Mouse (Mus musculus): ENCODE data around the gene Stxbp2. TPM values are rescaled to one million over a fixed set of nuclear protein-coding genes. Genes with fewer than 3 reads are reported as not detected.

The Stxbp2 gene
- total and polyA plus RNA-seq, 3 experiments, result 81.1 to 186 (median 117) TPM

GRCm38 (mm10) chr8:3600401-3600800 is 30.4 kb upstream of the Stxbp2 start:
- H3K4me1 ChIP-seq (ENCODE audit: control insufficient read depth in 1 of 2, insufficient read depth in 2 of 2, low read length in 2 of 2), result no peaks in the 10 kb centered on the region
- H3K9ac ChIP-seq (ENCODE audit: control insufficient read depth, low read depth, low read length, poor library complexity, severe bottlenecking), result no peak overlapping the region
- no peak overlapping the region for H3K4me3 ChIP-seq (ENCODE audit: control insufficient read depth in 1 of 2, insufficient read depth in 1 of 2, low read depth in 2 of 2, low read length in 2 of 2)
- H3K79me2 ChIP-seq (ENCODE audit: control insufficient read depth, insufficient read depth, low read length, poor library complexity), result no peaks in the 10 kb centered on the region
- H3K27me3 ChIP-seq (ENCODE audit: control insufficient read depth in 1 of 2, insufficient read depth in 2 of 2, low read length in 2 of 2), result no peaks in the 10 kb centered on the region
- DNase-seq (ENCODE audit: low read depth, low spot score), result no peak
- no peaks in the 10 kb centered on the region for H3K9me3 ChIP-seq (replicated peaks; ENCODE audit: insufficient read depth, low read length)
- H3K27ac ChIP-seq (ENCODE audit: control insufficient read depth, low read depth, low read length), result no peak overlapping the region
- TF ChIP-seq KAT2A (conservative IDR thresholded peaks at IDR 0.05; ENCODE audit: low read depth, low read length), result no peak
- no peak for TF ChIP-seq RCOR1 (IDR thresholded peaks at IDR 0.05; ENCODE audit: low read depth, low read length)
- no peak for TF ChIP-seq TCF12 (IDR thresholded peaks at IDR 0.05; ENCODE audit: low read depth, low read length)
- no peak for TF ChIP-seq ZC3H11A (IDR thresholded peaks at IDR 0.05; ENCODE audit: low read depth, low read length)
- TF ChIP-seq MEF2A (IDR thresholded peaks at IDR 0.05; ENCODE audit: extremely low read depth, insufficient replicate concordance, low read depth, low read length, poor library complexity, severe bottlenecking), result no peak
- TF ChIP-seq RAD21 (IDR thresholded peaks at IDR 0.05; ENCODE audit: low read depth, low read length), result no peak
- no peak for TF ChIP-seq USF2 (IDR thresholded peaks at IDR 0.05; ENCODE audit: borderline replicate concordance in 1 of 2, insufficient read depth in 1 of 2, low read depth in 1 of 2, low read length in 2 of 2)
- TF ChIP-seq MXI1 (IDR thresholded peaks at IDR 0.05; ENCODE audit: low read depth, low read length), result no peak
- no peak for TF ChIP-seq MYB (IDR thresholded peaks at IDR 0.05; ENCODE audit: low read depth, low read length)
- no peak for TF ChIP-seq ZMIZ1 (IDR thresholded peaks at IDR 0.05; ENCODE audit: low read depth, low read length)
- no peak for TF ChIP-seq MAX (IDR thresholded peaks at IDR 0.05; ENCODE audit: low read length)
- TF ChIP-seq POLR2AphosphoS5 (IDR thresholded peaks at IDR 0.05; ENCODE audit: borderline replicate concordance, low read depth, low read length), result no peak
- no peak for TF ChIP-seq MYC (IDR thresholded peaks at IDR 0.05; ENCODE audit: low read depth, low read length)
- TF ChIP-seq TAL1 (IDR thresholded peaks at IDR 0.05; ENCODE audit: low read length), result no peak
- no peak for TF ChIP-seq NELFE (IDR thresholded peaks at IDR 0.05; ENCODE audit: low read depth, low read length)
- TF ChIP-seq POLR2A (IDR thresholded peaks at IDR 0.05; ENCODE audit: control insufficient read depth in 1 of 2, insufficient read depth in 1 of 2, low read depth in 1 of 2, low read length in 2 of 2, poor library complexity in 1 of 2), result no peak
- TF ChIP-seq ETS1 (IDR thresholded peaks at IDR 0.05; ENCODE audit: low read depth, low read length), result no peak
- H3K36me3 ChIP-seq (ENCODE audit: control insufficient read depth in 1 of 2, insufficient read depth in 2 of 2, low read length in 2 of 2), result no peaks in the 10 kb centered on the region

GRCm38 (mm10) chr8:3603439-3603838 is 27.3 kb upstream of the Stxbp2 start:
- no peak for DNase-seq (ENCODE audit: low read depth, low spot score)
- H3K36me3 ChIP-seq (ENCODE audit: control insufficient read depth in 1 of 2, insufficient read depth in 2 of 2, low read length in 2 of 2), result peaks cover 0 to 8% of the 10 kb centered on the region in 2 experiments; a peak in 3 of 4 replicates
- no peaks in the 10 kb centered on the region for H3K79me2 ChIP-seq (ENCODE audit: control insufficient read depth, insufficient read depth, low read length, poor library complexity)
- H3K4me1 ChIP-seq (ENCODE audit: control insufficient read depth in 1 of 2, insufficient read depth in 2 of 2, low read length in 2 of 2), result peaks cover 0 to 11% of the 10 kb centered on the region in 2 experiments; a peak in 2 of 4 replicates
- no peak overlapping the region for H3K9ac ChIP-seq (ENCODE audit: control insufficient read depth, low read depth, low read length, poor library complexity, severe bottlenecking)
- TF ChIP-seq TCF12 (IDR thresholded peaks at IDR 0.05; ENCODE audit: low read depth, low read length) (no peak), E2F4 (IDR thresholded peaks at IDR 0.05; ENCODE audit: borderline replicate concordance, low read depth, low read length) (no peak), NELFE (IDR thresholded peaks at IDR 0.05; ENCODE audit: low read depth, low read length) (no peak), SMC3 (IDR thresholded peaks at IDR 0.05; ENCODE audit: low read depth, low read length) (no peak)
- H3K27me3 ChIP-seq (ENCODE audit: control insufficient read depth in 1 of 2, insufficient read depth in 2 of 2, low read length in 2 of 2), result no peaks in the 10 kb centered on the region
- H3K4me3 ChIP-seq (ENCODE audit: control insufficient read depth in 1 of 2, insufficient read depth in 1 of 2, low read depth in 2 of 2, low read length in 2 of 2), result no peak overlapping the region
- H3K27ac ChIP-seq (ENCODE audit: control insufficient read depth, low read depth, low read length), result no peak overlapping the region
- H3K9me3 ChIP-seq (replicated peaks; ENCODE audit: insufficient read depth, low read length), result no peaks in the 10 kb centered on the region
